14 mouse cellular contexts compared by ENCODE assay signal in the genomic region with DNA sequence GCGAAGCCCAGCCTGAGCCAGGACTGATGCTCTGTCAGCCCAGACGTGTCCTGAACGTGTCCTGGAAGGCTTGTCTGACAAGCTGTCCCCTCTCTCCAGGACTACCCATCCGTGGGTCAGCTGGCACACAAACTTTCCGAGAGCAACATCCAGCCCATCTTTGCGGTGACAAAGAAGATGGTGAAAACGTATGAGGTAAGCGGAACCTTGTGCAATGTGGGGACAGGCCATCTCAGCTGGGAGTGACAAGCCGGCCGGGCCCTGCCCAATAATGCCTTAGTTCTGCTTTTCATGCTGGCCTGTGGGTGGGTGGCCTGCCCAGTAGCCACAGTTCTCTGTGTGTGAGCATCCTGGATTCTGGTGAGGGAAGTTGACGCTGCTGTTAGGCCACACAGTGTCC. TPM values are rescaled to one million over a fixed set of nuclear protein-coding genes. Genes with fewer than 3 reads are reported as not detected.
DNase-seq lines count a peak whose midpoint lies in the region.
"Had no signal": no experiment of that assay in that cellular context is flagged by ENCODE, and none has a peak within 500 bp of the region (broad histone marks: within the 10 kb centered on the region; RNA-seq: fewer than 3 reads in every experiment).

No protein-coding gene starts in this region.

- 78% methylated on average over 11 of the region's 11 CpGs for WGBS in hindbrain, embryonic 10.5 days

- H3K4me1 ChIP-seq in hindbrain, embryonic 10.5 days (replicated peaks), result no peaks in the 10 kb centered on the region
- H3K4me1 ChIP-seq: limb, embryonic 15.5 days; midbrain, embryonic 15.5 days had no signal

- H3K4me3 ChIP-seq in hindbrain, embryonic 10.5 days, result no peak overlapping the region
- H3K4me3 ChIP-seq: limb, embryonic 15.5 days; midbrain, embryonic 15.5 days had no signal

- H3K36me3 ChIP-seq in hindbrain, embryonic 10.5 days, result no peaks in the 10 kb centered on the region
- H3K36me3 ChIP-seq: limb, embryonic 15.5 days; midbrain, embryonic 15.5 days had no signal

- DNase-seq in gastrocnemius, postnatal 25 days, result peak; percentile 25
- DNase-seq in gastrocnemius, postnatal 14 days, result no peak
- peak; percentile 83 for DNase-seq in 416B (ENCODE audit: low read depth)
- peak; percentile 49 to 51 for DNase-seq in heart, adult 9 months (ENCODE audit: low spot score in 2 of 2)
- peak; percentile 72 to 79 for DNase-seq in lung, postnatal 4 days
- DNase-seq in hindbrain, embryonic 10.5 days (ENCODE audit: low spot score), result no peak
- DNase-seq in B cell, adult 2 months, result no peak
- DNase-seq in embryo, embryonic 11 days, result no peak
- DNase-seq: adrenal gland, postnatal 10 days; cerebellum, postnatal 25 days; kidney, adult 2 months; thymus, adult 18-20 months had no signal

- intact Hi-C loops in gastrocnemius, postnatal 14 days (cut with DNase I; ENCODE audit: low total_unique reads), result no loop called here

- no peak overlapping the region for H3K27ac ChIP-seq in hindbrain, embryonic 10.5 days
- H3K27ac ChIP-seq: limb, embryonic 15.5 days; midbrain, embryonic 15.5 days had no signal

- H3K9me3 ChIP-seq in hindbrain, embryonic 10.5 days, result no peaks in the 10 kb centered on the region
- H3K9me3 ChIP-seq: limb, embryonic 15.5 days; midbrain, embryonic 15.5 days had no signal

- no peaks in the 10 kb centered on the region for H3K27me3 ChIP-seq in hindbrain, embryonic 10.5 days (ENCODE audit: insufficient read depth, poor library complexity, severe bottlenecking)
- H3K27me3 ChIP-seq: limb, embryonic 15.5 days; midbrain, embryonic 15.5 days had no signal

RNA-seq across cellular contexts. Expression of a gene that starts 20.8 kb away (rescaled TPM):
- total RNA-seq in gastrocnemius, postnatal 25 days (2021), result 1 to 10 TPM; 1.3 to 1.8 TPM
- total RNA-seq in gastrocnemius, postnatal 14 days (2021), result 1 to 10 TPM; 1.8 to 2.1 TPM
- polyA plus RNA-seq in hindbrain, embryonic 10.5 days (2016; fragmentation: Nextera tagmentation; extraction: Ambion mirVana), result 1.0 and 1.2 TPM in 2 replicates

RNA-seq across cellular contexts. Expression of a gene that starts 30.6 kb away (rescaled TPM):
- total RNA-seq in gastrocnemius, postnatal 25 days (2021), result 10 to 100 TPM; 26.1 to 29.1 TPM
- total RNA-seq in gastrocnemius, postnatal 14 days (2021), result 10 to 100 TPM; 47.4 to 51.8 TPM
- 66.6 and 67.2 TPM in 2 replicates for polyA plus RNA-seq in hindbrain, embryonic 10.5 days (2016; fragmentation: Nextera tagmentation; extraction: Ambion mirVana)

RNA-seq across cellular contexts. Expression of a gene that starts 35.3 kb away (rescaled TPM):
- total RNA-seq in gastrocnemius, postnatal 25 days (2021), result 1 to 10 TPM; 6.2 to 6.7 TPM
- total RNA-seq in gastrocnemius, postnatal 14 days (2021), result 10 to 100 TPM in 1 of 2 experiments, 1 to 10 TPM in 1; 7.9 to 10.0 TPM
- 48.8 and 50.0 TPM in 2 replicates for polyA plus RNA-seq in hindbrain, embryonic 10.5 days (2016; fragmentation: Nextera tagmentation; extraction: Ambion mirVana)

RNA-seq across cellular contexts. Expression of a gene that starts 55.0 kb away (rescaled TPM):
- 10 to 100 TPM; 32.8 to 36.7 TPM for total RNA-seq in gastrocnemius, postnatal 25 days (2021)
- 10 to 100 TPM; 41.9 to 46.5 TPM for total RNA-seq in gastrocnemius, postnatal 14 days (2021)
- polyA plus RNA-seq in hindbrain, embryonic 10.5 days (2016; fragmentation: Nextera tagmentation; extraction: Ambion mirVana), result 336 and 389 TPM in 2 replicates

RNA-seq across cellular contexts. Expression of a gene that starts 55.1 kb away (rescaled TPM):
- total RNA-seq in gastrocnemius, postnatal 25 days (2021), result 1 to 10 TPM; 6.5 to 7.4 TPM
- total RNA-seq in gastrocnemius, postnatal 14 days (2021), result 10 to 100 TPM in 1 of 2 experiments, 1 to 10 TPM in 1; 5.8 to 10.3 TPM
- polyA plus RNA-seq in hindbrain, embryonic 10.5 days (2016; fragmentation: Nextera tagmentation; extraction: Ambion mirVana), result 4.4 TPM in 1 of 2 replicates, not detected in the other
- polyA plus RNA-seq: kidney, adult 2 months; midbrain, embryonic 15.5 days had no signal

Comparison
In these comparisons a context has a peak if more than half of its experiments do, and no peak if none do; other contexts are left out.
1. DNase-seq: peak in gastrocnemius, postnatal 25 days (single experiment), 416B (single experiment), heart, adult 9 months (2 of 2) and lung, postnatal 4 days (2 of 2); none in gastrocnemius, postnatal 14 days (single experiment), hindbrain, embryonic 10.5 days (single experiment), B cell, adult 2 months (0 of 2) and embryo, embryonic 11 days (single experiment).